Mouse (Mus musculus): ENCODE measurements around the gene Atg4c. TPM values are rescaled to one million over a fixed set of nuclear protein-coding genes. Genes with fewer than 3 reads are reported as not detected.

The Atg4c gene
- total and polyA plus RNA-seq, 3 experiments: 1.2 to 2.3 TPM; not detected in 1

DNA sequence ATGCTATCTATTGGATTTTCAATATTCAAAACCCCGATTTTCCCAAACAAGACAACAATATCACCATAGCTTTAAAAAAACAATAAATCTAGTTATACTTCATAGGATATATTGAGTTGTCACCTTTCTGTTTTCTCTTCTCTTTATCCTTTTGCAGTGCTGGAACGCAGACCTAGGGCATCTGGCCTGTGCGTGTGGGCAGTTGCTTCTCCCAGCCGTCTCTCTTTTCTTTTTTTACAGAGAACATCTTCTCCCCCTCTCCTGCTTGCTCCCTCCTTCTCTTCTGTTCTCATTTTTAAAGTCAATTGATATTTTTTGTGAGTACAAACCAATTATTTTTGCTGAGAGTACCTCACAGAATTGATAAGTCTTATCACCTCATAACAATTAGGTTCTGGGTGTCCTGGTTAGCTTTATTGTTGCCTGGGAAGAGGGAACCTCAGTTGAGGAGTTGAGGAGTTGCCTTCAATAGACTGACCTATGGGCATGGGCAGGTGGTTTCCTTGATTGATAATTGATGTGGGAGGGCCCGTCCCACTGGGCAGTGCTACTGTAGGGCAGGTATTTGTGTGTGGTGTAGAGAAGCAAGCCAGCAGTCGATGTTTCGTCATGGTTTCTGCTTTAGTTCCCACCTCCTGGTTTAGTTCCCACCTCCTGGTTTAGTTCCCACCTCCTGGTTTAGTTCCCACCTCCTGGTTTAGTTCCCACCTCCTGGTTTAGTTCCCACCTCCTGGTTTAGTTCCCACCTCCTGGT is 6.8 kb downstream of the Atg4c start:
- peak overlapping the region; percentile 64 to 72 for H3K4me3 ChIP-seq (ENCODE audit: control insufficient read depth in 1 of 2, insufficient read depth in 1 of 2, low read depth in 2 of 2, low read length in 2 of 2)
- no peaks in the 10 kb centered on the region for H3K27me3 ChIP-seq (ENCODE audit: control insufficient read depth in 1 of 2, insufficient read depth in 2 of 2, low read length in 2 of 2)
- peaks cover 0 to 3% of the 10 kb centered on the region in 2 experiments; a peak in 2 of 4 replicates for H3K36me3 ChIP-seq (ENCODE audit: control insufficient read depth in 1 of 2, insufficient read depth in 2 of 2, low read length in 2 of 2)
- H3K9ac ChIP-seq (ENCODE audit: control insufficient read depth, low read depth, low read length, poor library complexity, severe bottlenecking): peak overlapping the region; percentile 75
- peaks cover 2 to 6% of the 10 kb centered on the region in 2 experiments; a peak in 3 of 4 replicates for H3K4me1 ChIP-seq (ENCODE audit: control insufficient read depth in 1 of 2, insufficient read depth in 2 of 2, low read length in 2 of 2)
- peak overlapping the region; percentile 91 for H3K27ac ChIP-seq (ENCODE audit: control insufficient read depth, low read depth, low read length)
- no peaks in the 10 kb centered on the region for H3K9me3 ChIP-seq (replicated peaks; ENCODE audit: insufficient read depth, low read length)
- no peaks in the 10 kb centered on the region for H3K79me2 ChIP-seq (ENCODE audit: control insufficient read depth, insufficient read depth, low read length, poor library complexity)
- no peak for DNase-seq (ENCODE audit: low read depth, low spot score)
- TF ChIP-seq ZC3H11A (IDR thresholded peaks at IDR 0.05; ENCODE audit: low read depth, low read length) (no peak), E2F4 (IDR thresholded peaks at IDR 0.05; ENCODE audit: borderline replicate concordance, low read depth, low read length) (no peak), RCOR1 (IDR thresholded peaks at IDR 0.05; ENCODE audit: low read depth, low read length) (no peak), JUND (IDR thresholded peaks at IDR 0.05; ENCODE audit: low read depth, low read length) (no peak), MAX (IDR thresholded peaks at IDR 0.05; ENCODE audit: low read length) (no peak), MAZ (IDR thresholded peaks at IDR 0.05; ENCODE audit: low read depth, low read length) (no peak), TAL1 (IDR thresholded peaks at IDR 0.05; ENCODE audit: low read length) (no peak), USF2 (IDR thresholded peaks at IDR 0.05; ENCODE audit: borderline replicate concordance in 1 of 2, insufficient read depth in 1 of 2, low read depth in 1 of 2, low read length in 2 of 2) (no peak), MEF2A (IDR thresholded peaks at IDR 0.05; ENCODE audit: extremely low read depth, insufficient replicate concordance, low read depth, low read length, poor library complexity, severe bottlenecking) (no peak), NRF1 (IDR thresholded peaks at IDR 0.05; ENCODE audit: insufficient read depth, low read depth, low read length, poor library complexity, severe bottlenecking) (no peak), SMC3 (IDR thresholded peaks at IDR 0.05; ENCODE audit: low read depth, low read length) (no peak), EP300 (IDR thresholded peaks at IDR 0.05; ENCODE audit: low read depth in 1 of 2, low read length in 2 of 2) (no peak), UBTF (IDR thresholded peaks at IDR 0.05; ENCODE audit: borderline replicate concordance, insufficient read depth, low read depth, low read length) (no peak)

DNA sequence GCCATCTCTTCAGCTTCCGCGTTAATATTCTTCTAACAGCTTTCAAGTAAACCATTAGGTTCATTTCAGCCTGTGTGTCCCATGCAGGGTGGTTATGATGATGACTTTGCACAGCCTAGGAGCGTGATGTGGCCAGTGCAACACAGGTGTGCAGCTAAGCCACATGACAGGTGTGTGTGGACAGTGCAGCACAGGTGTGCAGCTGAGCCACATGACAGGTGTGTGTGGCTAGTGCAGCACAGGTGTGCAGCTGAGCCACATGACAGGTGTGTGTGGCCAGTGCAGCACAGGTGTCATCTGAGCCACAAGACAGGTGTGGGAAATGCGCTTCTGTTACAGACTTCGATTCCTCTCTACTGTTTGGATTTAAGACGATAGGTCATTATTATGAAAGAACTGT is 12.0 kb downstream of the Atg4c start:
- H3K9me3 ChIP-seq (replicated peaks; ENCODE audit: insufficient read depth, low read length): no peaks in the 10 kb centered on the region

More for the DNA sequence above, 12.0 kb downstream of the Atg4c start:
- DNase-seq (ENCODE audit: low read depth, low spot score): no peak
- peaks cover 2 to 15% of the 10 kb centered on the region in 2 experiments; a peak in 2 of 4 replicates for H3K4me1 ChIP-seq (ENCODE audit: control insufficient read depth in 1 of 2, insufficient read depth in 2 of 2, low read length in 2 of 2)
- no peak overlapping the region for H3K4me3 ChIP-seq (ENCODE audit: control insufficient read depth in 1 of 2, insufficient read depth in 1 of 2, low read depth in 2 of 2, low read length in 2 of 2)
- H3K27me3 ChIP-seq (ENCODE audit: control insufficient read depth in 1 of 2, insufficient read depth in 2 of 2, low read length in 2 of 2): no peaks in the 10 kb centered on the region
- peaks cover 0 to 11% of the 10 kb centered on the region in 2 experiments; a peak in 2 of 4 replicates for H3K36me3 ChIP-seq (ENCODE audit: control insufficient read depth in 1 of 2, insufficient read depth in 2 of 2, low read length in 2 of 2)
- TF ChIP-seq ELF1 (IDR thresholded peaks at IDR 0.05; ENCODE audit: low read depth, low read length): no peak
- TF ChIP-seq MYC (IDR thresholded peaks at IDR 0.05; ENCODE audit: low read depth, low read length): no peak
- no peak for TF ChIP-seq NRF1 (IDR thresholded peaks at IDR 0.05; ENCODE audit: insufficient read depth, low read depth, low read length, poor library complexity, severe bottlenecking)
- no peak for TF ChIP-seq CHD2 (IDR thresholded peaks at IDR 0.05; ENCODE audit: low read length)
- TF ChIP-seq TBP (IDR thresholded peaks at IDR 0.05; ENCODE audit: low read depth, low read length): no peak
- no peak for TF ChIP-seq ZKSCAN1 (IDR thresholded peaks at IDR 0.05; ENCODE audit: low read depth, low read length)
- TF ChIP-seq EP300 (IDR thresholded peaks at IDR 0.05; ENCODE audit: low read depth in 1 of 2, low read length in 2 of 2): no peak
- H3K79me2 ChIP-seq (ENCODE audit: control insufficient read depth, insufficient read depth, low read length, poor library complexity): no peaks in the 10 kb centered on the region
- H3K9ac ChIP-seq (ENCODE audit: control insufficient read depth, low read depth, low read length, poor library complexity, severe bottlenecking): no peak overlapping the region
- no peak overlapping the region for H3K27ac ChIP-seq (ENCODE audit: control insufficient read depth, low read depth, low read length)
